In the genomic region with DNA sequence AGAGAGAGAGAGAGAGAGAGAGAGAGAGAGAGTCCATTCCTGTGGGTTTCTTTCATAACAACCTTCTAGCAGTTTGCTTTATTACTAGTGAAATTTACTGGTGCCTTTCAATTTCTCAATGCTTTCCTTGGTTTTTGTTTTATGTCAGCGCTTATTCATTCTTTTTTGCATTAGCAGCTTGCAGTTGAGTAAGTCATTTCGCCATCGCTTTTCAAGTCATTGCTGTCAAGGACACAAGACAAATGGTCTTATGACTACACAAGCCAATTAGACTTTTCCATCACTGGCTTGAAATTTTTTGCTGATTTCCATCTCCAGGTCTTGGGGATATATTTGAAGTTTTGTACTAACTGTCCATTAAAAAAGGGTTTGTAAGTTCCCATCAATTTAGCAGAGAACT, we compare ENCODE assay signal across 25 mouse cellular contexts.
DNase-seq lines count a peak whose midpoint lies in the region; ATAC-seq and TF ChIP-seq lines count a peak whose summit lies in the region.
"Had no signal": no experiment of that assay in that cellular context is flagged by ENCODE, and none has a peak within 500 bp of the region (broad histone marks: within the 10 kb centered on the region; RNA-seq: fewer than 3 reads in every experiment).

No protein-coding gene starts in this region.

- H3K27ac ChIP-seq in intestine, postnatal 0 days (ENCODE audit: low read depth, low read length), result no peak overlapping the region
- H3K27ac ChIP-seq: embryonic facial prominence, embryonic 13.5 days; embryonic facial prominence, embryonic 15.5 days; forebrain, embryonic 13.5 days; forebrain, embryonic 15.5 days had no signal

- ATAC-seq in intestine, postnatal 0 days, result no peak
- ATAC-seq: activated CD4-positive, CD25-positive, alpha-beta regulatory T cell, adult 4 months; CD4-positive, CD25-positive, alpha-beta regulatory T cell, adult 4 months; forebrain, embryonic 13.5 days; forebrain, embryonic 15.5 days; forebrain, postnatal 0 days; Patski had no signal

- no peaks in the 10 kb centered on the region for H3K4me1 ChIP-seq in intestine, postnatal 0 days (replicated peaks; ENCODE audit: control insufficient read depth, insufficient read depth, low read length)
- H3K4me1 ChIP-seq: embryonic facial prominence, embryonic 13.5 days; embryonic facial prominence, embryonic 15.5 days had no signal

- H3K4me3 ChIP-seq in intestine, postnatal 0 days (ENCODE audit: low read depth, low read length), result no peak overlapping the region
- H3K4me3 ChIP-seq: embryonic facial prominence, embryonic 13.5 days; embryonic facial prominence, embryonic 15.5 days; erythroblast, embryonic 14.5 days; forebrain, embryonic 13.5 days; forebrain, embryonic 15.5 days had no signal

- H3K4me2 ChIP-seq in intestine, postnatal 0 days (replicated peaks; ENCODE audit: low read depth), result no peak overlapping the region
- H3K4me2 ChIP-seq: embryonic facial prominence, embryonic 13.5 days; embryonic facial prominence, embryonic 15.5 days; forebrain, embryonic 13.5 days; forebrain, embryonic 15.5 days had no signal

- no peaks in the 10 kb centered on the region for H3K9me3 ChIP-seq in intestine, postnatal 0 days (ENCODE audit: control insufficient read depth)
- H3K9me3 ChIP-seq: embryonic facial prominence, embryonic 13.5 days; embryonic facial prominence, embryonic 15.5 days; forebrain, embryonic 13.5 days; forebrain, embryonic 15.5 days; G1E had no signal

- H3K27me3 ChIP-seq in intestine, postnatal 0 days (replicated peaks; ENCODE audit: control insufficient read depth, insufficient read depth, low read length), result no peaks in the 10 kb centered on the region
- H3K27me3 ChIP-seq: CH12.LX; embryonic facial prominence, embryonic 13.5 days; embryonic facial prominence, embryonic 15.5 days; forebrain, embryonic 13.5 days; forebrain, embryonic 15.5 days; Patski had no signal

- DNase-seq in adrenal gland, adult 2 months, result peak; percentile 60
- no peak for DNase-seq in adrenal gland, postnatal 4 days (ENCODE audit: low spot score in 2 of 2)
- peak; percentile 16 for DNase-seq in adrenal gland, postnatal 10 days
- no peak for DNase-seq in adrenal gland, postnatal 25 days
- DNase-seq in fat pad, adult 2 months (ENCODE audit: extremely low read depth, low read depth, low spot score), result peak; percentile 8
- no peak for DNase-seq in cerebellum, postnatal 25 days
- DNase-seq: B cell, adult 2 months; cerebellum, adult 11-12 months; cerebellum, adult 2 months; cerebellum, adult 9-10 months; cerebellum, postnatal 10 days; cerebellum, postnatal 36 days; embryo, embryonic 11 days; forebrain, postnatal 0 days had no signal

- TF ChIP-seq CTCF in intestine, postnatal 0 days (IDR thresholded peaks at IDR 0.05; ENCODE audit: low read depth), result no peak

- 93% methylated on average over 3 of the region's 3 CpGs for WGBS in intestine, postnatal 0 days

- H3K9ac ChIP-seq in intestine, postnatal 0 days (ENCODE audit: low read depth, low read length), result no peak overlapping the region
- H3K9ac ChIP-seq: embryonic facial prominence, embryonic 13.5 days; embryonic facial prominence, embryonic 15.5 days; forebrain, embryonic 13.5 days; forebrain, embryonic 15.5 days; forebrain, postnatal 0 days had no signal

- H3K36me3 ChIP-seq in intestine, postnatal 0 days (ENCODE audit: control insufficient read depth, insufficient read depth), result no peaks in the 10 kb centered on the region
- H3K36me3 ChIP-seq: embryonic facial prominence, embryonic 13.5 days; embryonic facial prominence, embryonic 15.5 days; forebrain, embryonic 15.5 days; G1E had no signal

Comparison
In these comparisons a context has a peak if more than half of its experiments do, and no peak if none do; other contexts are left out.
1. DNase-seq: peak in adrenal gland, adult 2 months (single experiment), adrenal gland, postnatal 10 days (single experiment) and fat pad, adult 2 months (single experiment); none in adrenal gland, postnatal 4 days (0 of 2), adrenal gland, postnatal 25 days (single experiment) and cerebellum, postnatal 25 days (0 of 2).